Mouse (Mus musculus) retina, postnatal 1 day (tissue): ENCODE results near the gene Fnbp1.

Experiments used
- DNase-seq: peaks from one replicate; pipeline ENCODE4 v3.0.0-alpha.2; 2012

Fnbp1 gene

GRCm38 (mm10) chr2:31122806-31123205 lies 19.0 kb downstream of the Fnbp1 start:
- no peak for DNase-seq

- DNase-seq, result no peak
These were observed 20.6 kb downstream of the Fnbp1 start for GRCm38 (mm10) chr2:31121131-31121693.

- no peak for DNase-seq
These were observed 22.0 kb downstream of the Fnbp1 start for GRCm38 (mm10) chr2:31119795-31120194.

- DNase-seq, result no peak
These were observed 23.0 kb downstream of the Fnbp1 start for GRCm38 (mm10) chr2:31118639-31119380.

- no peak for DNase-seq
These were observed 23.6 kb downstream of the Fnbp1 start for GRCm38 (mm10) chr2:31118211-31118610.

- DNase-seq, result peak; percentile 62
These were observed 25.7 kb downstream of the Fnbp1 start for GRCm38 (mm10) chr2:31115943-31116731.

- DNase-seq, result no peak
These were observed 26.5 kb downstream of the Fnbp1 start for GRCm38 (mm10) chr2:31115091-31115942.

- no peak for DNase-seq
These were observed 27.6 kb downstream of the Fnbp1 start for GRCm38 (mm10) chr2:31114205-31114604.

- DNase-seq, result no peak
These were observed 30.1 kb downstream of the Fnbp1 start for GRCm38 (mm10) chr2:31111685-31112084.

GRCm38 (mm10) chr2:31109960-31110548 lies 31.8 kb downstream of the Fnbp1 start:
- DNase-seq, result no peak

- DNase-seq, result no peak
These were observed 33.6 kb downstream of the Fnbp1 start for GRCm38 (mm10) chr2:31108186-31108585.

GRCm38 (mm10) chr2:31106621-31107320 lies 35.0 kb downstream of the Fnbp1 start:
- peak; percentile 44 for DNase-seq

- no peak for DNase-seq
These were observed 35.8 kb downstream of the Fnbp1 start for GRCm38 (mm10) chr2:31106004-31106403.

GRCm38 (mm10) chr2:31105279-31105678 lies 36.5 kb downstream of the Fnbp1 start:
- no peak for DNase-seq

- no peak for DNase-seq
These were observed 38.5 kb downstream of the Fnbp1 start for GRCm38 (mm10) chr2:31103321-31103720.

- no peak for DNase-seq
These were observed 40.5 kb downstream of the Fnbp1 start for GRCm38 (mm10) chr2:31101285-31101684.

GRCm38 (mm10) chr2:31099079-31099478 lies 42.7 kb downstream of the Fnbp1 start:
- DNase-seq, result no peak

- DNase-seq, result no peak
These were observed 43.2 kb downstream of the Fnbp1 start for GRCm38 (mm10) chr2:31098616-31099015.

- no peak for DNase-seq
These were observed 44.5 kb downstream of the Fnbp1 start for GRCm38 (mm10) chr2:31097276-31097675.

GRCm38 (mm10) chr2:31096119-31096518 lies 45.7 kb downstream of the Fnbp1 start:
- DNase-seq, result peak; percentile 63

- no peak for DNase-seq
These were observed 47.2 kb downstream of the Fnbp1 start for GRCm38 (mm10) chr2:31094565-31094964.

- no peak for DNase-seq
These were observed 48.9 kb downstream of the Fnbp1 start for GRCm38 (mm10) chr2:31092939-31093338.
